Mouse (Mus musculus): ENCODE measurements around the gene Txnrd2. TPM values are rescaled to one million over a fixed set of nuclear protein-coding genes. Genes with fewer than 3 reads are reported as not detected.

Gene Txnrd2
- total RNA-seq, 2 experiments from 2014 or later = 16.4 to 17.6 TPM

- intact Hi-C loops (cut with DNase I) = no loop called here
- no peak for DNase-seq
Observed at GRCm38 (mm10) chr16:18523563-18524245, 97.5 kb downstream of the Txnrd2 start.

GRCm38 (mm10) chr16:18528656-18529055 is 102.5 kb downstream of the Txnrd2 start:
- intact Hi-C loops (cut with DNase I) = no loop called here
- no peak for DNase-seq

Other genes starting within 250 kb of the Txnrd2 start
- gene Ccdc188, start 208.5 kb upstream of the Txnrd2 start, total RNA-seq (2021) = not detected
- gene Zdhhc8, start 191.2 kb upstream of the Txnrd2 start, total RNA-seq (2021) = 10 to 100 TPM; 23.1 to 23.4 TPM
- 10 to 100 TPM in 1 of 2 experiments, 1 to 10 TPM in 1; 8.8 to 10.4 TPM for gene Trmt2a, start 177.7 kb upstream of the Txnrd2 start, total RNA-seq (2021)
- gene Ranbp1, start 177.7 kb upstream of the Txnrd2 start, total RNA-seq (2021) = 10 to 100 TPM; 18.3 to 20.6 TPM
- gene Gm49776, start 168.1 kb upstream of the Txnrd2 start, total RNA-seq (2021) = not detected
- 10 to 100 TPM; 13.8 to 14.6 TPM for gene Dgcr8, start 137.1 kb upstream of the Txnrd2 start, total RNA-seq (2021)
- gene Tango2, start 78.3 kb upstream of the Txnrd2 start, total RNA-seq (2021) = 10 to 100 TPM; 40.3 to 51.5 TPM
- 10 to 100 TPM; 10.2 to 14.3 TPM for gene Arvcf, start 78.2 kb upstream of the Txnrd2 start, total RNA-seq (2021)
- gene Comt, start 468 bp downstream of the Txnrd2 start, total RNA-seq (2021) = 10 to 100 TPM; 35.4 to 38.4 TPM
- gene Gnb1l, start 72.3 kb downstream of the Txnrd2 start, total RNA-seq (2021) = 1 to 10 TPM; 3.6 to 3.8 TPM
- gene Rtl10, start 72.5 kb downstream of the Txnrd2 start, total RNA-seq (2021) = 1 to 10 TPM; 1.9 to 3.1 TPM
- 10 to 100 TPM in 1 of 2 experiments, 1 to 10 TPM in 1; 8.7 to 11.1 TPM for gene Tbx1, start 164.3 kb downstream of the Txnrd2 start, total RNA-seq (2021)
- not detected for gene Gp1bb, start 196.0 kb downstream of the Txnrd2 start, total RNA-seq (2021)
- gene Gm49601, start 200.0 kb downstream of the Txnrd2 start, total RNA-seq (2021) = 1 to 10 TPM in 1 of 2 experiments, under 1 TPM in 1; 0.94 to 1.5 TPM
- 1 to 10 TPM; 2.7 TPM for gene Sept5, start 203.6 kb downstream of the Txnrd2 start, total RNA-seq (2021)

All from gastrocnemius, postnatal 36 days (tissue).